Mouse (Mus musculus): Measurements from ENCODE around the gene Clic5.

Gene Clic5

GRCm38 (mm10) chr17:44199158-44199557 lies 10.8 kb downstream of the Clic5 start:
- no peak for DNase-seq

GRCm38 (mm10) chr17:44202952-44203351 lies 14.6 kb downstream of the Clic5 start:
- no peak for DNase-seq

GRCm38 (mm10) chr17:44204787-44205186 lies 16.4 kb downstream of the Clic5 start:
- no peak for DNase-seq

- DNase-seq, result no peak
Observed at GRCm38 (mm10) chr17:44205562-44205961, 17.2 kb downstream of the Clic5 start.

GRCm38 (mm10) chr17:44208900-44209299 lies 20.5 kb downstream of the Clic5 start:
- DNase-seq, result no peak

- DNase-seq, result no peak
Observed at GRCm38 (mm10) chr17:44212960-44213619, 24.7 kb downstream of the Clic5 start.

- no peak for DNase-seq
Observed at GRCm38 (mm10) chr17:44215196-44215799, 26.9 kb downstream of the Clic5 start.

- no peak for DNase-seq
Observed at GRCm38 (mm10) chr17:44217185-44217584, 28.8 kb downstream of the Clic5 start.

GRCm38 (mm10) chr17:44219943-44220342 lies 31.6 kb downstream of the Clic5 start:
- no peak for DNase-seq

GRCm38 (mm10) chr17:44228428-44228827 lies 40.0 kb downstream of the Clic5 start:
- no peak for DNase-seq

- peak; percentile 10 to 22 for DNase-seq
Observed at GRCm38 (mm10) chr17:44230083-44230482, 41.7 kb downstream of the Clic5 start.

- DNase-seq, result peak; percentile 69 to 83
Observed at GRCm38 (mm10) chr17:44239030-44239721, 50.8 kb downstream of the Clic5 start.

GRCm38 (mm10) chr17:44240742-44241141 lies 52.4 kb downstream of the Clic5 start:
- DNase-seq, result no peak

- no peak for DNase-seq
Observed at GRCm38 (mm10) chr17:44244096-44244495, 55.7 kb downstream of the Clic5 start.

GRCm38 (mm10) chr17:44244625-44245024 lies 56.2 kb downstream of the Clic5 start:
- DNase-seq, result peak in 1 of 2 experiments; percentile 53

GRCm38 (mm10) chr17:44246153-44246700 lies 57.8 kb downstream of the Clic5 start:
- no peak for DNase-seq

GRCm38 (mm10) chr17:44249544-44249943 lies 61.2 kb downstream of the Clic5 start:
- no peak for DNase-seq

GRCm38 (mm10) chr17:44252653-44253052 lies 64.3 kb downstream of the Clic5 start:
- no peak for DNase-seq

- no peak for DNase-seq
Observed at GRCm38 (mm10) chr17:44254698-44255097, 66.3 kb downstream of the Clic5 start.

- peak; percentile 86 to 89 for DNase-seq
Observed at GRCm38 (mm10) chr17:44256583-44256982, 68.2 kb downstream of the Clic5 start.

GRCm38 (mm10) chr17:44259245-44259644 lies 70.9 kb downstream of the Clic5 start:
- DNase-seq, result peak in 1 of 2 experiments; percentile 42

- peak; percentile 84 to 88 for DNase-seq
Observed at GRCm38 (mm10) chr17:44261594-44262202, 73.3 kb downstream of the Clic5 start.

GRCm38 (mm10) chr17:44270043-44270442 lies 81.7 kb downstream of the Clic5 start:
- no peak for DNase-seq
